Mouse (Mus musculus) stomach, postnatal 0 days (tissue): ENCODE measurements around the gene Cux2.
A peak's percentile ranks its signal among the peaks of the same experiment; 100 is the strongest.

Experiments
- CTCF ChIP-seq: IDR thresholded peaks from 2 replicates; pipeline ENCODE4 v1.5.1; 2016; ENCODE audit warnings: antibody characterized with exemption, low read depth, mild to moderate bottlenecking, moderate library complexity
- EP300 ChIP-seq: optimal IDR thresholded peaks from 2 replicates; pipeline ENCODE3; 2016; ENCODE audit warnings: antibody characterized with exemption

- no peak for TF ChIP-seq CTCF
- peak; percentile 84 for TF ChIP-seq EP300
Observed at GRCm38 (mm10) chr5:121838341-121839127, 211.4 kb downstream of the Cux2 start.
